Mouse (Mus musculus) neural tube, embryonic 12.5 days (tissue): Measurements from ENCODE around the gene Hepacam. TPM values are rescaled to one million over a fixed set of nuclear protein-coding genes. Genes with fewer than 3 reads are reported as not detected.

Experiments
- ATAC-seq: fragments of 200-750 bp; cut with Nextera tagmentation; 2 replicates; pipeline ENCODE4 v1.8.0; 2017; ENCODE audit warnings: low read depth, mild to moderate bottlenecking, moderate TSS enrichment, moderate library complexity; ENCODE audit not compliant: low FRiP score
- H3K27ac ChIP-seq: fragments of 300-500 bp; sonication (generic); 2 replicates; pipeline ENCODE4 v1.5.1; 2016
- H3K27me3 ChIP-seq: fragments of 300-500 bp; sonication (generic); replicated peaks from 2 replicates; pipeline ENCODE4 v1.6.1; 2016; ENCODE audit warnings: mild to moderate bottlenecking
- H3K36me3 ChIP-seq: fragments of 300-500 bp; sonication (generic); 2 replicates; pipeline ENCODE4 v1.6.1; 2016; ENCODE audit warnings: mild to moderate bottlenecking
- H3K4me1 ChIP-seq: fragments of 300-500 bp; sonication (generic); 2 replicates; pipeline ENCODE4 v1.6.1; 2016
- H3K4me2 ChIP-seq: fragments of 300-500 bp; sonication (generic); replicated peaks from 2 replicates; pipeline ENCODE4 v1.6.1; 2016; ENCODE audit warnings: mild to moderate bottlenecking
- H3K4me3 ChIP-seq: fragments of 300-500 bp; sonication (generic); 2 replicates; pipeline ENCODE4 v1.5.1; 2016
- H3K9ac ChIP-seq: fragments of 300-500 bp; sonication (generic); 2 replicates; pipeline ENCODE4 v1.6.1; 2016; ENCODE audit warnings: mild to moderate bottlenecking
- H3K9me3 ChIP-seq: fragments of 300-500 bp; sonication (generic); 2 replicates; pipeline ENCODE4 v1.6.1; 2016; ENCODE audit warnings: mild to moderate bottlenecking
- WGBS: fragments of 180-500 bp; shearing (Covaris S2); methylation state at CpG from one replicate; pipeline ENCODE4 v1.1.7; 2016; 5-methylcytosine and 5-hydroxymethylcytosine counted together
- polyA plus RNA-seq: library from polyadenylated mRNA; unstranded; fragments of >200 nt; fragmentation: Nextera tagmentation; extraction: Ambion mirVana; gene quantifications from 2 replicates; pipeline ENCODE4 v1.2.1, GENCODE M21; 2016

The Hepacam gene
- 0.32 and 0.52 TPM in 2 replicates for polyA plus RNA-seq

DNA sequence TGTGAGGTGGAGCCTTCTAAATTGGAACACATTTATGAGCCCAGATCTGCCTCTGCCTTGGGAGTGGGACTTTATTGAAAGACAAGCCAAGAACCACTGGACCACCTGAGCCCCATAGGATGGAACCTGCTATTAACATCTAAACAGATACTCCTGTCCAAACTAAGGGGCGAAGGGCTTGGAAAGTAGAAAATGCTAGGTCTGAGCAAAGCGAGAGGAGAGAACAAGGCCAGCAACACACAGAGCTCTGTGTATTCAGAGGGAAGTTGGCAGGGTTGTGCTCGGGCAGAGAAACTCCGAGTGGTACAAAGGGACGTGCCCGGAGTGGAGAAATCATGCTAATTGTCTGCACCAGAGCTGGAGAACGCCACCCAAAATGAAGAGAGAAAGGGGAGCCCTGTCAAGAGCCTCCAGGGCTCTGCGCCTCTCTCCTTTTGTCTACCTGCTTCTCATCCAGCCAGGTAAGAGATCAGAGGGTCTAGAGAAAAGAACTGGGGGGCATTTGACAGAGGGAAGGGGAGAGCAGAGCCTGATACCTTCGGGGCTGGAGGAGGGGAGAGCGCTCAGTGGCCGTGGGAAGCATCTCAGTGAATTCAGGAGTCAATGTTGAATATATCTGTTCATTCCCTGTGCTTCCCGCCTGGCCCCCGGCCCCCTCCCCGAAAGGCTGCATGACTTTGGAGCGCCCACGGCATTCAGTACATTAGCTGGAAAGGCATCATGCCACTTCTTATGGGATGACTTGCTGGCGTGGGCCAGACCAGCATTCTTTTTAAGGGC lies at the start of gene Hepacam:
TSS of gene Hepacam (plus strand) at position 51 of the 780 bp plus-strand sequence.
- Histone ChIP-seq H3K4me1 (no peaks in the 10 kb centered on the region), H3K4me2 (no peak within 1 kb of the TSS), H3K9ac (no peak within 1 kb of the TSS), H3K9me3 (no peaks in the 10 kb centered on the region), H3K27ac (no peak within 1 kb of the TSS), H3K36me3 (no peaks in the 10 kb centered on the region), H3K4me3 (no peak within 1 kb of the TSS), H3K27me3 (no peaks in the 10 kb centered on the region)
- ATAC-seq, result no peak
- 85% methylated on average over 17 of the region's 17 CpGs for WGBS

DNA sequence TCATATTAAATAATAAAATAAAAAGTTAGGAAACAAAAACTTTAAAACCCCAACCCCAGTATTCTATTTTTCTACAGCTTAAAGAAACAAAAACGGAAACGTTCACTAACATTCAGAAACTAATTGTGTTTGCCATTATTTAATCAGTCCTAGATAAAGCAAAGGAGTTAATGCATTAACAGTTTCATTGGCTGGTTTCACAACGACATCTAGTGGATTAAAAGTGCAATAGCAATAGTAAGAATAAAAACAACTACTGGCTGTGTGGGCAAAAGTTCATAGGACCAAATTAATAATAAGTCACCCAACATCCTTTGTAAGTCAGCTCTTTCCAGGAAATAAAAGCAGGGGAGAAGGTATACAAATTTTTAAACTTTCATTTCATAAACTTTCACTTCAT lies 37.7 kb upstream of the Hepacam start:
- no peak for ATAC-seq
- Histone ChIP-seq H3K27ac (no peak overlapping the region), H3K27me3 (no peaks in the 10 kb centered on the region), H3K9me3 (no peaks in the 10 kb centered on the region), H3K36me3 (no peaks in the 10 kb centered on the region), H3K9ac (no peak overlapping the region), H3K4me2 (no peak overlapping the region), H3K4me1 (no peaks in the 10 kb centered on the region), H3K4me3 (no peak overlapping the region)
- WGBS, result 49% methylated on average over 3 of the region's 3 CpGs

GRCm38 (mm10) chr9:37345406-37345805 lies 21.7 kb upstream of the Hepacam start:
- no peaks in the 10 kb centered on the region for H3K9me3 ChIP-seq
- no peak overlapping the region for H3K4me2 ChIP-seq
- 87% methylated on average over 3 of the region's 3 CpGs for WGBS
- no peak overlapping the region for H3K9ac ChIP-seq
- no peak for ATAC-seq
- H3K4me3 ChIP-seq, result no peak overlapping the region
- H3K36me3 ChIP-seq, result peaks cover 5% of the 10 kb centered on the region; the same call in 1 of the 2 replicates
- peaks cover 11% of the 10 kb centered on the region; the same call in 1 of the 2 replicates for H3K4me1 ChIP-seq
- no peaks in the 10 kb centered on the region for H3K27me3 ChIP-seq
- H3K27ac ChIP-seq, result no peak overlapping the region

DNA sequence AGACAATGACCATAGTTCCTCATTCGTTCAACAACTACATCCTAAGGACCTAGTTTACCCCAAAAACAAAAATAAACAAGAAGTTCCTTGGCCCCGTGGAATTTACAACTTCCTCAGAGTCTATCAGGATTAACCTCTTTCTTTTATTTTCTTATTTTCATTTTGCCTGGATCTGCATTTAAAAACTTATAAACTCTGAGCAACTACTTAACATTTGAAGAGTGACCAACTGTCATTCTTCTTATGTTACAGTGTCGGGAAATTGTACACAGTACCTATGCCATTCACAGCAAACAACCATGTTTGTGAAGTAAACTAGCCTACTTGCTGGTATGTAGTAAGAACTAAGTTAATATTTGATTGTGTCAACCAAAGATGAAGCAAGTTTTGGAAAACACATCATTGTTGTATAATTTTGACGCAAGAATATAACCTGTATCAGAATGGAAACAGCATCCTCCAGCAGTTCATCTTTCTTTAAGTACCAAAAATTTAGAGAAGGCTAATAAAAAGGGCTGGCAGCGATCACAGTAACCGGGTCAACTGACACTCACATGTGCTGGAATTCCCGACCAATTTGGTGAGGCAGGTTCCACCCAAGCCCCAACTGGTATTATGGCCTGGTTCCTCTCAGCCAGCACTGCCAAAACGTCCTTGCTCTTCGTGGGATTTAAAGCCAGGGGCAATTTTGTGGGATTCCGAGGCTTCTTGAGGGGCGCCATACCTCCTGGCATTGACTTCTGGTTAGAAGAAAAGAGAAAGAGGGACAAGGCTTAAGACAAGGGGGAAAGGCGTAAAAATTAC lies 19.8 kb upstream of the Hepacam start:
- Histone ChIP-seq H3K9me3 (no peaks in the 10 kb centered on the region), H3K9ac (peak overlapping the region; percentile 77), H3K36me3 (no peaks in the 10 kb centered on the region), H3K27ac (peak overlapping the region; percentile 78; the same call in 1 of the 2 replicates), H3K4me3 (peak overlapping the region; percentile 68), H3K4me2 (peak overlapping the region; percentile 81), H3K27me3 (no peaks in the 10 kb centered on the region), H3K4me1 (peaks cover 11% of the 10 kb centered on the region; the same call in 1 of the 2 replicates)
- 25% methylated on average over 12 of the region's 12 CpGs for WGBS
- ATAC-seq, result peak; percentile 21; the same call in 1 of the 2 replicates

GRCm38 (mm10) chr9:37347988-37348642 lies 19.0 kb upstream of the Hepacam start, which contains the start of gene Ccdc15:
Gene Ccdc15 (minus strand): TSS chr9:37348432.
- H3K4me1 ChIP-seq, result peaks cover 11% of the 10 kb centered on the region; the same call in 1 of the 2 replicates
- H3K9ac ChIP-seq, result peak within 1 kb of the TSS; percentile 77
- ATAC-seq, result peak; percentile 100
- peak within 1 kb of the TSS; percentile 81 for H3K4me2 ChIP-seq
- H3K27ac ChIP-seq, result peak within 1 kb of the TSS; percentile 78
- no peaks in the 10 kb centered on the region for H3K36me3 ChIP-seq
- H3K27me3 ChIP-seq, result no peaks in the 10 kb centered on the region
- no peaks in the 10 kb centered on the region for H3K9me3 ChIP-seq
- H3K4me3 ChIP-seq, result peak within 1 kb of the TSS; percentile 68
- under 1% methylated on average over 41 of the region's 41 CpGs for WGBS

DNA sequence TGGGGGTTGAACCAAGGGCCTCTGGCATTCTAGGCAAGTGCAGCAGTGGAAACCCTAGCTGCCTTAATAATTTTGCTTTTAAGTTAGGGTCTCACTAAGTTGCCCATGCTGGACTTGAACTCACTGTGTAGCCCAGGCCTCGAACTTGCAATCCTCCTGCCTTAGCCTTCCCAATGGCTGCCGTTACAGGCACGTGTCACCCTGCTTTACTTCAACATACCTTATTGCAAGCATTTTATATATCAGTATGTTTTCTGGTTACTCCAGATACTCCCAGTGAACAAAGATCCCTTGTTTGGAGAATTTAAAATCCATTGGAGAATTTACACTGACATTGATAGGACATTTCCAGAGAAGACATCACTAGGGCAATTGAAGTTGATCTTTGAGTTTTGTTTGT lies 18.1 kb upstream of the Hepacam start:
- H3K9ac ChIP-seq, result peak overlapping the region; percentile 77; the same call in 1 of the 2 replicates
- H3K27me3 ChIP-seq, result no peaks in the 10 kb centered on the region
- WGBS, result 91% methylated on average over 3 of the region's 3 CpGs
- no peaks in the 10 kb centered on the region for H3K9me3 ChIP-seq
- peak overlapping the region; percentile 68; the same call in 1 of the 2 replicates for H3K4me3 ChIP-seq
- no peak for ATAC-seq
- H3K4me1 ChIP-seq, result peaks cover 11% of the 10 kb centered on the region; the same call in 1 of the 2 replicates
- no peaks in the 10 kb centered on the region for H3K36me3 ChIP-seq
- H3K27ac ChIP-seq, result no peak overlapping the region; the same call in 1 of the 2 replicates
- H3K4me2 ChIP-seq, result peak overlapping the region; percentile 81

DNA sequence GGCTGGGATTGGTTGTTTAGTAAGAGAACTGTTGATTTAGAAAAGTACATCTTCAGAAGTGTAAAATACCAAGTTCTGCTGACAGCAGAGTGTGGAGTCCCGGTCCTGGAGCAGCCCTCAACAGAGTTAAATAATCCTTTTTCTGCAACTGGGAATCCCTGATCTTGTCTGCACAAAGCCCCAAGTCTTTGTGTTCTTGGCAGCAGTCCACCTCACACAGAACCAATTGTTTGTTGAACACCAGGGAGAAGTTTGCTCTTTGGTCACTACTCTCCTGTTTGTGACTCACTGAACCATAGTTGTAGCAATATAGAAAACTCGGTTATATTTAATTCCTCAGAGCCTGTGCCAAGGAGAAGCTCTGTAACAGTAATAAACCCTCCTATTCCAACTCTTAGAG lies 15.9 kb upstream of the Hepacam start:
- no peaks in the 10 kb centered on the region for H3K36me3 ChIP-seq
- 68% methylated on average over 2 of the region's 2 CpGs for WGBS
- no peak overlapping the region for H3K4me3 ChIP-seq

DNA sequence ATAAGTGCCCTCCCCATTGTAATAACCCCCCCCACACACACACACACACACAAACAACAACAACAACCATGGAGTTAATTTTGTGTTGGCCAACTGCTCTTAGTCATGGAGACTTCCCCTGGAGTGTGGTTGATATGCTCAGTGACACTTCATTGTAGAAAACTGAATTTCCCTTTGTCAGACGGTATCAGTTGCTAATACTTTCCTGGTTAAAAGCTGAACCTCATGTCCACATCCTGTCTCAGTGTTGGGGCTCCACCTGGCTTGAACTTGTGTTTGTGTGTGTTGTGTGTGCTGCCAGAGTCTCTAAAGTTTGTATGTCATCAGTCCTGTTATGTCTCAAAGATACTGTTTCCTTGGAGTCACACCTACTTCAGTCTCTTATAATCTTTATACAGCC lies 12.7 kb upstream of the Hepacam start:
- ATAC-seq, result no peak
- Histone ChIP-seq H3K9ac (no peak overlapping the region), H3K4me1 (peaks cover 4% of the 10 kb centered on the region; the same call in 1 of the 2 replicates), H3K4me2 (no peak overlapping the region), H3K9me3 (no peaks in the 10 kb centered on the region), H3K27me3 (no peaks in the 10 kb centered on the region), H3K27ac (no peak overlapping the region), H3K36me3 (no peaks in the 10 kb centered on the region), H3K4me3 (no peak overlapping the region)
- 88% methylated on average over 1 of the region's 1 CpGs for WGBS

More for the DNA sequence above, 15.9 kb upstream of the Hepacam start:
- no peak overlapping the region for H3K27ac ChIP-seq
- H3K27me3 ChIP-seq, result no peaks in the 10 kb centered on the region
- no peak for ATAC-seq
- no peaks in the 10 kb centered on the region for H3K9me3 ChIP-seq
- H3K9ac ChIP-seq, result no peak overlapping the region
- no peak overlapping the region for H3K4me2 ChIP-seq
- peaks cover 11% of the 10 kb centered on the region; the same call in 1 of the 2 replicates for H3K4me1 ChIP-seq

DNA sequence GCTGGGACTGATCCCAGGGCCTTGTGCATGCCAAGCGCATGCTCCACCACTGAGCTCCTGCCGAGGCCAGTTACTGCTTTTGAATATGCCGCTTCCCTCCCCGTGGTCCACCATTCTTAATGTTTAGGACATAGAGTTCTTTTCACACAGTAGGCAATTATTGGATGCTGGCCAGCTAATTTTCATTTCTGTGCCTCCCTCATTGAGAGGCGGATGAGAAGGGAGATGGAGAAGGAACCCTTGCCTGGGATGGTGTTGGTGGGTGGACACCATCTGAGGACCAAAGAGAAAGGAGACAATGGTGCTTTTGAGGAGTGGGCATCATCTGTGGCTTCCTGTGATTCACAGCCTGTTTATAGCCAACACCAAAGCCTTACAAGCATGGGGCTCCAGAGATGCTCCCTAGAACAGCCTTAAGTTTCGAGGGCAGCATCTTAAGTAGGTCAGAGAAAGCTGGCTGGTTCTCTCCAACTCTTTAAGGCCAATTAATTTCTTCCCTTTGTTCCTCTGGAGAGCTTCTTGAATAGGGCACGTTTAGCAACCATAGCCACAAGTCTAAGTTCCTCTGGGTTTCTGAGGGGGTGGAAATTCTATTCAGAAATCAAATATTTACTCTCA lies 8.3 kb upstream of the Hepacam start:
- Histone ChIP-seq H3K4me2 (no peak overlapping the region), H3K9ac (no peak overlapping the region)

DNA sequence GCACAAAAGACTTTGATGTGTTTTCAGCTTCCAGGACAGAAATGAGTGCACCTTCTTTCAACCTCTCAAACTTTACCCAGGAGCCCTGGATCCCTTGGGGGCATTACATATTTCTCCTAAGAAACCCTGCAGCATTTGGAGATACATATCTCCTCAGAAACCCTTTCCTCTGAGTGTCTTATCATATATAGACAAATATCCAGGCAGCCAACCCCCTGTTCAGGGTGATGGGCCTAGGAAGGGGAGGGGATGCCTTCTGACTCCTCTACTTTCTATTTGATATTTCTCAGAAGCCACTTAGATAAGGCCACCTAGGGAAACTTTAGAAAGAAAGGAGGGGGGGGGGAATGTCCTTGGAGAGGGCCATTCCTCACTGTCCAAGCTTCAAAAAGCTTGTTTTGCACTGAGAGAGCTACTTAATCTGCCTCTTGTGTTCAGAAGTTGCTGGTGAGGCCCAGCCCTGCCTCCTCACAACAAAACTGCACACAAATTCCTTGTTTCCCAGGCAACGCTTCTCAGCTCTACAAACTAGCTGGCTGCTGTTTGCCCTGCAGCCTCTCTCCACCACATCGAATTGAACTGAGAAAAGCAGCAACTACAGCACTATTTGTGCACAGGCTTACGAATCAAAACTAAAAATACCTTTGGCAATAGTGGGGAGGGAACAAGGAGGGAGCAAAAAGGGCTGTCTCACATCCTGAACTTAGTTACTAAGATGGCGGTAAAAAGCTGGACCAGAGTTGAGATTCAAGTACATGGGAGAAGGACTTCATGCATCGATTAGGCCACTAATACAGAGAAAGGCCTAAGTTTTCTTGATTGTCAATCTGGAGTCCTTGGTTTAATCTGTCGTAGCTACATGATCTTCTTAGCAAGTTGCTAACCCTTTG lies 7.6 kb upstream of the Hepacam start:
- no peak overlapping the region for H3K9ac ChIP-seq
- 26% methylated on average over 6 of the region's 6 CpGs for WGBS
- H3K4me2 ChIP-seq, result peak overlapping the region; percentile 22; the same call in 1 of the 2 replicates

More for the DNA sequence above, 8.3 kb upstream of the Hepacam start:
- no peak overlapping the region for H3K4me3 ChIP-seq
- peaks cover 18% of the 10 kb centered on the region for H3K4me1 ChIP-seq
- H3K27me3 ChIP-seq, result no peaks in the 10 kb centered on the region
- no peaks in the 10 kb centered on the region for H3K36me3 ChIP-seq
- 32% methylated on average over 7 of the region's 7 CpGs for WGBS
- no peaks in the 10 kb centered on the region for H3K9me3 ChIP-seq
- peak; percentile 79 for ATAC-seq
- no peak overlapping the region for H3K27ac ChIP-seq

GRCm38 (mm10) chr9:37362084-37362483 lies 5.1 kb upstream of the Hepacam start:
- peaks cover 18% of the 10 kb centered on the region for H3K4me1 ChIP-seq
- no peaks in the 10 kb centered on the region for H3K9me3 ChIP-seq
- H3K9ac ChIP-seq, result no peak overlapping the region
- no peak overlapping the region for H3K4me2 ChIP-seq
- no peaks in the 10 kb centered on the region for H3K27me3 ChIP-seq
- H3K36me3 ChIP-seq, result no peaks in the 10 kb centered on the region
- no peak for ATAC-seq
- no peak overlapping the region for H3K4me3 ChIP-seq
- no peak overlapping the region for H3K27ac ChIP-seq

More for the DNA sequence above, 7.6 kb upstream of the Hepacam start:
- peak; percentile 85 for ATAC-seq
- Histone ChIP-seq H3K9me3 (no peaks in the 10 kb centered on the region), H3K4me3 (no peak overlapping the region), H3K36me3 (no peaks in the 10 kb centered on the region), H3K27me3 (no peaks in the 10 kb centered on the region), H3K4me1 (peaks cover 18% of the 10 kb centered on the region), H3K27ac (0 out of 2 replicates have a peak overlapping the region, but pooled peaks have one; percentile 15)
